Mouse (Mus musculus) lung, adult 18-20 months (tissue): ENCODE results near the gene Ppt2.

ENCODE experiments used
- DNase-seq, 2 experiments: peaks; one replicate each; pipeline ENCODE4 v3.0.0; 2022; ENCODE audit warnings: mixed read lengths in 2 of 2

Gene Ppt2

GRCm38 (mm10) chr17:34655581-34655991 lies 27.3 kb upstream of the Ppt2 start:
- DNase-seq = peak; percentile 93 to 95

GRCm38 (mm10) chr17:34655160-34655559 lies 26.9 kb upstream of the Ppt2 start:
- peak; percentile 82 to 86 for DNase-seq

DNA sequence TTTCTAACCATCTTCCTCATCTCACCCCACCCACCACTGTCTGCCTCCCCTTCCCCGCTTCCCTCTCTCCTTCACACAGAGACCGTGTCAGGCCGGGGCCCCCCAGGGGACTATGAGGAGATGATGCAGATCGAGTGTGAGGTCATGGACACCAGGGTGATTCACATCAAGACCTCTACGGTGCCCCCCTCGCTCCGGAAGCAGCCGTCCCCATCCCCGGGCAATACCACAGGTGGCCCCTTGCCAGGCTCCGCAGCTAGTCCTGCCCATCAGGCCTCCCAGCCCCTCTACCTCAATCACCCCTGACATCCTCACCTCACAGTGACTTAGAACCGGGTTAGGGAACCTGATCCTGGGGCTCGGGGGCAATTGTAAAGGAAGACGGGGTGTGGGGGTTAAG lies 26.1 kb upstream of the Ppt2 start:
- no peak for DNase-seq

DNA sequence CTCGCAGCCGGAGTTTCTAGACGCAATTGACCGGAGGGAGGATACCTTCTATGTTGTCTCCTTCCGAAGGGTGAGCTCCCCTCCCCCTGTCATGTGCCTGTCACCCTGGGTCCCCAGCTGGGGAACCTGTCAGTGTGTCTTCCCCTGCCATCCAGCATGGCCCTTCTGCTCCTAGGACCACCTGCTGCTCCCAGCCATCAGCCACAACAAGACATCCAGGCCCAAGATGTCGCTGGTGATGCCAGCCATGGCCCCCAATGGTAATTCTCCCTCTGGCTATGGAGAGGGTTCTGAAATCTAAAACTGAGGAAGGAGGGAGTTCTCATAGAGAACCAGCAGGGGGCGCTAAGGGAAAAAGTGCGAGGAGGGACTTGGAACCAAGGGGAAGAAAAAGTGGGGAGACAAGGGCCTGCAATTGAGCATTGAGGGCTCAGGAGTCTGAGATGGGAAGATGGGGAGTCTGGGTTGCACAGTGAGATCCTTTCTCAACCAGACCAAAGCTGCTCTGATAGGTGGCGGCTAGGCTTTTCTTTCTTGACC lies 25.5 kb upstream of the Ppt2 start:
- peak in 1 of 2 experiments; percentile 70 for DNase-seq

- no peak for DNase-seq
Measured at GRCm38 (mm10) chr17:34652985-34653384, 24.7 kb upstream of the Ppt2 start.

- DNase-seq = no peak
Measured at GRCm38 (mm10) chr17:34652546-34652945, 24.2 kb upstream of the Ppt2 start.

GRCm38 (mm10) chr17:34651507-34652221 lies 23.4 kb upstream of the Ppt2 start:
- DNase-seq = no peak

DNA sequence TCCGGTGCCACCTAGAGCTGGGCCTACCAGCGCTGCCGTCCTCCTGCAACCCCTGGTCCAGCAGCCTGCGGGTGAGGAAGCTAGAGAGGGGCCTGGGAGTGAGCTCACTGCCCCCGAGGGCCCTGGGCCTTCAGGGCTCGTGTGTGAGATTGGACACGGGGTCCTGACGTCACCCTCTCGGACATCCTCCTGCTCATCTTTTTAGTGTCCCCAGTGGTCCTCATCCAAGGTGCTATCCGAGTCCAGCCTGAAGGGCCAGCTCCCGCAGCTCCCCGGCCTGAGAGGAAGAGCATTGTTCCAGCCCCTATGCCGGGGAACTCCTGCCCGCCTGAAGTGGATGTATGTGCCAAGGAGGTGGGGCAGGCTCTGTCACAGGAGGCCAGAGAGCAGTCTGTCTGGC lies 22.5 kb upstream of the Ppt2 start:
- DNase-seq = no peak

GRCm38 (mm10) chr17:34649106-34649864 lies 21.0 kb upstream of the Ppt2 start:
- DNase-seq = no peak

DNA sequence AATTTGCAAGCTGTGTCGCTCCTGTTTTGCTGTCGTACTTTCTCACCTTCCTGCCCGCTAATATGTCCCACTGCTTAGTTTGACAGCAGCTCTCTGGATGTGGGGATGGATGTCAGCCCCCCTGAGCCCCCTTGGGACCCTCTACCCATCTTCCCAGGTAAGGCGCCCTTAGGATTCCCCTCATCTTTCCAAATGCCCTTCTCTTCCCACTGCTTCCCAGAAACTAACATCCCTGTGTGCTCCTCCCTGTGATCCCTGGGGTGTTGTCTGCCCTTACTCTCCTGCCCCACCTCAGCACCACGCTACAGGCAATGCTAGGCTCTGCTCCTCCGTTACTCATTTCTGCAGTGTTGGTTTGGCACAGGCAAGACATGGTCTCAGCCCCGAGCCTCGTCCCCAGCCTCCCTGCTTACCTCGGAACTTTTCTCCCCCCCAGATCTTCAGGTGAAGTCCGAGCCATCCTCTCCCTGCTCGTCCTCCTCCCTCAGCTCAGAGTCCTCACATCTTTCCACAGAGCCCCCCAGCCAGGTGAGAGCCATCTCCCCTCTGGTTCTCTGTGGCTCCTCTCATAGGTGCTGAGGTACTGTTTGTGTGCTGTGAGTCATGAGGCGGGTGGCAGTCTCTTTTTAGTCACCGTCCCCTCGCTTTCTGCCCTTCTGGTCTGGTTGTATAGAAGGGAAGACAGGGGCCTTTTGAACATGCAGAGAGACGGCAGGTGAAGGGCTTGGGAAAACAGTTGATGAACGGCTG lies 20.0 kb upstream of the Ppt2 start:
- no peak for DNase-seq

DNA sequence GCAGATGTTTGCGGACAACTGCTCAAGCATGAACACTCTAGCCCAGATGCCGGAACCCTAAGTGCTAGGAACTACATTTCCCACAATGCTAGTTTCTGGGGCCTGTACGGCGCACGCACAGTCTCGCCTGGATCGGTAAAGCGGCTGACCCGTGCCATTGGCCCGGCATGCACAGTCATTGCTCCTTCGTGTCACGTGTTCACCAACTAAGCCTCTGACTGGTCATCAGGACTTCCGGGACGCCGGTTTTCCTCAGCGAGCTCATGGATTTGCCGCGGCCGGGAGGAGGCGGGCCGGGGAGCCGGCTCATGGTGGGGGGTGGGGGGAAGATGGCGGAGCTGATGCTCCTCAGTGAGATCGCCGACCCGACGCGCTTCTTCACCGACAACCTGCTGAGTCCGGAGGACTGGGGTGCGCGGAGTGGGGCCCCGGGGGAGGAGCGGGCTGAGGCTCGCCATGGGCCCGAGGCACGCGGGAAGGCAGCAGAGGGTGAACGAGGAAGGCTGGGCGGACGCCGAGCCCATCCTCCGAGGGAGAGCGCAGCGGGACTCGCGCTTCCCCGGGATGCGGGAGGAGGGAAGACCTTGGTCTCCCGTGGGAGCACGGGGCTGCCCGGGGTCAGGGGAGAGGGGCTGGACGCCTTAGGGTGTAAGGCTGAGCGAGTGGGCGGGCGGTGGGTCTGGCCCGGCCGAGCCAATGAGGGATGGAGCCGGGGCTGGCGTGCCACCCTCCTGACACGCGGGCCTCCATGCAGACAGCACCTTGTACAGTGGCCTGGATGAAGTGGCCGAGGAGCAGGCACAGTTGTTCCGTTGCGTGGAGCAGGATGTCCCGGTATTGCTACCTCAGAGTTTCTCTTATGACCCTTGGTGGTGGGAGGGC lies 18.8 kb upstream of the Ppt2 start, which contains the start of gene Atf6b:
Gene Atf6b, plus strand, starts transcription at position 241 of the 882 bp plus-strand sequence.
- peak; percentile 98 to 99 for DNase-seq

- no peak for DNase-seq
Measured at GRCm38 (mm10) chr17:34645831-34646511, 17.7 kb upstream of the Ppt2 start.

DNA sequence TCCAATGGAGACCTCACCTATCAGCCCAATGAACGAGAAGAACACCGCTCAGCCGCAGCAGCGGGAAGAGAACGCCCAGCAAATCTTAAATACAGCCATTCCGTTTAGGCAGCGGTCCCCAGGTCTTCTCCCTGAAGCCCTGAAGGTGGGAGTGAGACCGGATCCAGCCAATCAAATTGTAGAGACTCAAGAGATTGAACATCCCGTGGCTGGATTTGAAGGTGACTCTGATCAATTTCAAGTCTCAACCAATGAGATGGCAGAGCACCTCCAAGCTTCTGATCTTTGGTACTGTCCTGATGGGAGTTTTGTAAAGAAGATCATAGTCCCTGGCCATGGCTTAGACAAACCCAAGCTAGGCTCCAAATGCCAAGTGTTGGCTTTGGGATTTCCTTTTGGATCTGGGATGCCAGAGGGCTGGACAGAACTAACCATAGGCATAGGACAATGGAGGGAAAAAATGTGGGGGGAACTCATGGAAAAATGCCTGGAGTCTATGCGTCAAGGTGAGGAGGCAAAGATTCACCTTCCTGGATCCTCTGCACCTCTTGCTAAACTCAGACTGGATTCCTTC lies 17.0 kb upstream of the Ppt2 start:
- DNase-seq = no peak

- DNase-seq = peak; percentile 97 to 98
Measured at GRCm38 (mm10) chr17:34644608-34645007, 16.3 kb upstream of the Ppt2 start, which contains the start of gene Fkbpl. Gene Fkbpl, plus strand, starts transcription at chr17:34644764.

DNA sequence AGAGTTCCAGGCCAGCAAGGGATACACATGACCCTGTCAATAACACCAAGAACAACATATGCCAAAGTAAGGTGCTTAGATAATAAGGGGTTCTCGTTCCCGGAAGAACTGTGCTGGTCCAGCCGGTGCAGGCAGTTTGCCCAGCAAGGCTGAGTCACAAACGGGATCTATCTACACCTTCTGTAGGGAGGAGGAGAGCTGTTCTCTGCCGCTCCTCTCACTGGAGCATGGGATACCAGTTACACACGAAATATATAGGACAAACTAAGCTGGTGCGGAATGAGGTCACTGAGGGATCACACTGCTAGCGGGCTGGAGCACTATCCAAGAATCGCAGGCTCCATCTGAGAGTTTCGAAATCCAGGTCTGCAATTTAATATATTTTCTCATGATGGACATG lies 15.6 kb upstream of the Ppt2 start:
- no peak for DNase-seq

GRCm38 (mm10) chr17:34643379-34643778 lies 15.1 kb upstream of the Ppt2 start:
- DNase-seq = no peak

DNA sequence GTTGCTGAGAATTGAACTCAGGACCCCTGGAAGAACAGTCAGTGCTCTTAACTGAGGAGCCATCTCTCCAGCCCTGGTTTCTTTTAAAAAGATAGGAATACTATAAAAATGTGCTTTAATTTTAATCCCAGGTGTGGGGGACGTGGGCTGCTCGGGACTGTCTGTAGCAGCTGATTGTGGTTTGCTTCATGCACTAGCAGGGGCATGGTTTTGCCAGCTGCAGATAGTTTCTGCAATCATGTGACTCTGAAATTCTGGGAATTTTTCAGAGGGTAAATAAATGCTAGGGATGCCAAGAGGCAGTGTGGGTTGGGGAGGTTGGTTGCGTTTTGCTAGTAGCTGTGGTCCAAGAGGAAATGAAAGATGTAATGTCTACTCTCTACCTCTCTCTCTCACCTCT lies 13.6 kb upstream of the Ppt2 start:
- DNase-seq = no peak

GRCm38 (mm10) chr17:34640778-34641601 lies 12.7 kb upstream of the Ppt2 start:
- DNase-seq = no peak

GRCm38 (mm10) chr17:34639461-34640255 lies 11.3 kb upstream of the Ppt2 start:
- no peak for DNase-seq
